Mouse (Mus musculus) liver, postnatal 0 days (tissue): ENCODE measurements at regions not wholly inside any gene's neighbourhood (a gene's known extent, or its start where the extent isn't known, plus 50 kb on each side); places are given as distances from the start of the nearest gene placed in this dataset.

Source experiments
- ATAC-seq: fragments of 200-750 bp; cut with Nextera tagmentation; 2 replicates; pipeline ENCODE4 v1.8.0; 2017; ENCODE audit warnings: mild to moderate bottlenecking, moderate library complexity
- DNase-seq: peaks from one replicate; pipeline ENCODE4 v3.0.0-alpha.2; 2016
- H3K27ac ChIP-seq: fragments of 300-500 bp; sonication (generic); 2 replicates; pipeline ENCODE4 v1.5.1; 2014; ENCODE audit warnings: antibody characterized with exemption, moderate library complexity, mild to moderate bottlenecking, low read depth
- H3K27me3 ChIP-seq: fragments of 300-500 bp; sonication (generic); 2 replicates; pipeline ENCODE4 v1.6.1; 2014; ENCODE audit warnings: low read length, control low read depth, mixed read lengths; ENCODE audit not compliant: insufficient read depth
- H3K36me3 ChIP-seq: fragments of 300-500 bp; sonication (generic); replicated peaks from 2 replicates; pipeline ENCODE4 v1.6.1; 2014; ENCODE audit warnings: mild to moderate bottlenecking, control low read depth, low read length, moderate library complexity, mixed read lengths; ENCODE audit not compliant: insufficient read depth
- H3K4me1 ChIP-seq: fragments of 300-500 bp; sonication (generic); 2 replicates; pipeline ENCODE4 v1.6.1; 2014; ENCODE audit warnings: antibody characterized with exemption, mild to moderate bottlenecking, control low read depth; ENCODE audit not compliant: insufficient read depth
- H3K4me2 ChIP-seq: fragments of 300-500 bp; sonication (generic); 2 replicates; pipeline ENCODE4 v1.6.1; 2014; ENCODE audit warnings: low read depth, mild to moderate bottlenecking, low read length, moderate library complexity, mixed read lengths
- H3K4me3 ChIP-seq: fragments of 300-500 bp; sonication (generic); 2 replicates; pipeline ENCODE4 v1.5.1; 2014; ENCODE audit warnings: low read depth, low read length
- H3K9ac ChIP-seq: fragments of 300-500 bp; sonication (generic); replicated peaks from 2 replicates; pipeline ENCODE4 v1.6.1; 2014; ENCODE audit warnings: mild to moderate bottlenecking, moderate library complexity
- H3K9me3 ChIP-seq: fragments of 300-500 bp; sonication (generic); 2 replicates; pipeline ENCODE4 v1.6.1; 2016; ENCODE audit warnings: mild to moderate bottlenecking, control low read depth, low read length, mixed read lengths
- CTCF ChIP-seq: sonication (generic); IDR thresholded peaks from 2 replicates; pipeline ENCODE4 v1.5.1; 2016; ENCODE audit warnings: antibody characterized with exemption, low read depth
- EP300 ChIP-seq: IDR thresholded peaks from 2 replicates; pipeline ENCODE4 v1.6.1; 2016; ENCODE audit warnings: antibody characterized with exemption, low read depth, mild to moderate bottlenecking
- WGBS: fragments of 180-500 bp; shearing (Covaris S2); extraction: QIAGEN DNeasy Blood & Tissue Kit; methylation state at CpG from one replicate; pipeline ENCODE4 v1.1.7; 2014; ENCODE audit not compliant: insufficient replicate concordance; 5-methylcytosine and 5-hydroxymethylcytosine counted together

GRCm38 (mm10) chr6:25917852-25918465 lies 108.9 kb upstream of the Pot1a start:
- 63% methylated on average over 5 of the region's 5 CpGs for WGBS
- TF ChIP-seq CTCF = no peak
- no peak for TF ChIP-seq EP300
- no peaks in the 10 kb centered on the region for H3K36me3 ChIP-seq
- no peak for DNase-seq
- ATAC-seq = no peak
- H3K27me3 ChIP-seq = no peaks in the 10 kb centered on the region
- no peak overlapping the region for H3K4me3 ChIP-seq
- no peak overlapping the region for H3K9ac ChIP-seq
- no peak overlapping the region for H3K4me2 ChIP-seq
- H3K27ac ChIP-seq = no peak overlapping the region
- H3K9me3 ChIP-seq = no peaks in the 10 kb centered on the region
- no peaks in the 10 kb centered on the region for H3K4me1 ChIP-seq

DNA sequence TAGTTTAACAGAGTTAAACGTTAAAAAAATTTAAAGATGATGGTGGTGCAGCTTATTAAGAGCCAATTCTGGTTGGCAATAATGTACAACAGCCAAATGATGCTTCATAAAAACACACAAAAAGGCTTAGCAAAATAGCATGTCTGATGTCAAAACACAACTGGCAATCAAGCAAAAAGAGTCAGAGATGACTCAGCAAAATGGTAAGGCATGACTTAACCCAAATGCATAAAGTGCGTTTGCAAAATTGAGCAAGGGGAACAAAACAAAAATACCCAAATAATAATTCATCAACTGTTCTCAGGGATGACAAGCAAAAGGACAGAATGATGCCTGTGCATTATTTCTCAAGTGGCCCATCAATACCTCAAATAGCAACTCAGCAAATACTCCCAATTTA lies 105.1 kb upstream of the Pot1a start:
- DNase-seq = no peak
- H3K9ac ChIP-seq = no peak overlapping the region
- no peaks in the 10 kb centered on the region for H3K36me3 ChIP-seq
- no peak overlapping the region for H3K27ac ChIP-seq
- H3K4me3 ChIP-seq = no peak overlapping the region
- no peaks in the 10 kb centered on the region for H3K4me1 ChIP-seq
- no peaks in the 10 kb centered on the region for H3K9me3 ChIP-seq
- H3K4me2 ChIP-seq = no peak overlapping the region
- H3K27me3 ChIP-seq = no peaks in the 10 kb centered on the region
- TF ChIP-seq CTCF (no peak), EP300 (no peak)
- no peak for ATAC-seq
- WGBS = 67% methylated on average over 2 of the region's 2 CpGs

GRCm38 (mm10) chr6:25899944-25900343 lies 90.9 kb upstream of the Pot1a start:
- no peak overlapping the region for H3K4me3 ChIP-seq
- no peaks in the 10 kb centered on the region for H3K27me3 ChIP-seq
- no peak for DNase-seq
- ATAC-seq = no peak
- TF ChIP-seq EP300 (no peak), CTCF (no peak)
- H3K9me3 ChIP-seq = no peaks in the 10 kb centered on the region
- no peak overlapping the region for H3K27ac ChIP-seq
- no peaks in the 10 kb centered on the region for H3K36me3 ChIP-seq
- no peak overlapping the region for H3K9ac ChIP-seq
- H3K4me1 ChIP-seq = no peaks in the 10 kb centered on the region
- no peak overlapping the region for H3K4me2 ChIP-seq

- Histone ChIP-seq H3K4me1 (no peaks in the 10 kb centered on the region), H3K36me3 (no peaks in the 10 kb centered on the region), H3K27ac (no peak overlapping the region), H3K9me3 (no peaks in the 10 kb centered on the region), H3K4me2 (no peak overlapping the region), H3K9ac (no peak overlapping the region), H3K27me3 (no peaks in the 10 kb centered on the region), H3K4me3 (no peak overlapping the region)
- 57% methylated on average over 5 of the region's 5 CpGs for WGBS
- no peak for TF ChIP-seq EP300
- TF ChIP-seq CTCF = peak; percentile 33
- ATAC-seq (no peak), DNase-seq (no peak)
These were observed 85.6 kb upstream of the Pot1a start for GRCm38 (mm10) chr6:25894454-25895250.

- ATAC-seq (no peak), DNase-seq (no peak)
- Histone ChIP-seq H3K4me2 (no peak overlapping the region), H3K9ac (no peak overlapping the region), H3K9me3 (no peaks in the 10 kb centered on the region), H3K4me3 (no peak overlapping the region), H3K27me3 (no peaks in the 10 kb centered on the region), H3K36me3 (no peaks in the 10 kb centered on the region), H3K27ac (no peak overlapping the region), H3K4me1 (no peaks in the 10 kb centered on the region)
- TF ChIP-seq EP300 = no peak
- no peak for TF ChIP-seq CTCF
- 81% methylated on average over 3 of the region's 3 CpGs for WGBS
These were observed 58.9 kb upstream of the Pot1a start for GRCm38 (mm10) chr6:25867922-25868321.
